Mouse (Mus musculus) neural tube, embryonic 14.5 days (tissue): ENCODE measurements around the gene Opa3. TPM values are rescaled to one million over a fixed set of nuclear protein-coding genes. Genes with fewer than 3 reads are reported as not detected.
"Not testable (repeated sequence)": the region's sequence is repeated elsewhere in the genome, so short reads cannot be mapped to it uniquely, and the experiment has no call there.

ENCODE experiments used
- ATAC-seq: fragments of 200-750 bp; cut with Nextera tagmentation; 2 replicates; pipeline ENCODE4 v1.8.0; 2017; ENCODE audit warnings: low read depth, mild to moderate bottlenecking, moderate TSS enrichment, moderate library complexity
- H3K27ac ChIP-seq: fragments of 300-500 bp; sonication (generic); 2 replicates; pipeline ENCODE4 v1.5.1; 2014; ENCODE audit warnings: low read depth, mild to moderate bottlenecking, control low read depth, low read length, moderate library complexity, mixed read lengths
- H3K27me3 ChIP-seq: fragments of 300-500 bp; sonication (generic); 2 replicates; pipeline ENCODE4 v1.6.1; 2014; ENCODE audit warnings: low read length; ENCODE audit not compliant: control insufficient read depth, insufficient read depth
- H3K36me3 ChIP-seq: fragments of 300-500 bp; sonication (generic); 2 replicates; pipeline ENCODE4 v1.6.1; 2014; ENCODE audit warnings: low read length, mixed read lengths; ENCODE audit not compliant: control insufficient read depth, insufficient read depth
- H3K4me1 ChIP-seq: fragments of 300-500 bp; sonication (generic); 2 replicates; pipeline ENCODE4 v1.6.1; 2014; ENCODE audit warnings: low read length; ENCODE audit not compliant: control insufficient read depth, insufficient read depth
- H3K4me2 ChIP-seq: fragments of 300-500 bp; sonication (generic); 2 replicates; pipeline ENCODE4 v1.6.1; 2014; ENCODE audit warnings: mild to moderate bottlenecking, low read depth, low read length, control low read depth
- H3K4me3 ChIP-seq: fragments of 300-500 bp; sonication (generic); 2 replicates; pipeline ENCODE4 v1.5.1; 2014; ENCODE audit warnings: low read depth, low read length, control low read depth, mixed read lengths
- H3K9ac ChIP-seq: fragments of 300-500 bp; sonication (generic); replicated peaks from 2 replicates; pipeline ENCODE4 v1.6.1; 2014; ENCODE audit warnings: low read depth, mild to moderate bottlenecking, control low read depth, low read length, mixed read lengths
- H3K9me3 ChIP-seq: fragments of 300-500 bp; sonication (generic); 2 replicates; pipeline ENCODE4 v1.6.1; 2016; ENCODE audit warnings: low read length; ENCODE audit not compliant: control insufficient read depth
- WGBS: fragments of 180-500 bp; shearing (Covaris S2); extraction: QIAGEN DNeasy Blood & Tissue Kit; methylation state at CpG from one replicate; pipeline ENCODE4 v1.1.7; 2014; 5-methylcytosine and 5-hydroxymethylcytosine counted together
- polyA plus RNA-seq: library from polyadenylated mRNA; unstranded; fragments of >200 nt; fragmentation: Nextera tagmentation; extraction: Ambion mirVana; gene quantifications from 2 replicates; pipeline ENCODE4 v1.2.1, GENCODE M21; 2014

The Opa3 gene
- polyA plus RNA-seq, 1 experiment from 2014 or later = 37.6 TPM

GRCm38 (mm10) chr7:19276253-19276652, 48.1 kb downstream of the Opa3 start:
- no peak overlapping the region for H3K4me3 ChIP-seq
- no peak overlapping the region for H3K9ac ChIP-seq
- no peak overlapping the region for H3K4me2 ChIP-seq
- 49% methylated on average over 4 of the region's 4 CpGs for WGBS
- H3K9me3 ChIP-seq = no peaks in the 10 kb centered on the region
- 0 out of 2 replicates have a peak, but pooled peaks cover 2% of the 10 kb centered on the region for H3K4me1 ChIP-seq
- H3K36me3 ChIP-seq = no peaks in the 10 kb centered on the region
- no peak overlapping the region for H3K27ac ChIP-seq
- no peak for ATAC-seq
- peaks cover 32% of the 10 kb centered on the region for H3K27me3 ChIP-seq

DNA sequence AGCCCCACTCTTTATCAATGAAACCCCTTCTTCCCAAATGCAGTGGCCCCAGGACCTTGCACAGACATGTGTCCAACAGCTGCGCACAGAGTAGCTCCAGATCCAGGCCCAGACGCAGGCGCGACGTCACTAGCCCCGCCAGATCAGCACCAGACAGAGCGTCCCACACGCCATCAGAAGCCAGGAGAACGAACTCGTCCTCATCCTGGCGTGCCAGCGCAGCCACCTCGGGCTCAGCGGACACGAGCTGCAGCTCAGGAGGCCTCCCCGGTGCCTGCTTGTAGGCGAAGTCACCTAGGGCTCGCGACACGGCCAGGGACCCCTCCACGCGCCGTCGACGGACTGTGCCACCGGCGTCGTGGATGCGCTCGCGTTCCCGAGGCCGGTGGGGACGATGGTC, 50.9 kb downstream of the Opa3 start:
- 5% methylated on average over 31 of the region's 34 CpGs for WGBS
- Histone ChIP-seq H3K4me3 (peak overlapping the region; percentile 23), H3K9ac (no peak overlapping the region), H3K36me3 (no peaks in the 10 kb centered on the region), H3K27me3 (peaks cover 32% of the 10 kb centered on the region), H3K4me2 (peak overlapping the region; percentile 35), H3K27ac (no peak overlapping the region), H3K9me3 (no peaks in the 10 kb centered on the region), H3K4me1 (peaks cover 6% of the 10 kb centered on the region; the same call in 1 of the 2 replicates)
- ATAC-seq = no peak

DNA sequence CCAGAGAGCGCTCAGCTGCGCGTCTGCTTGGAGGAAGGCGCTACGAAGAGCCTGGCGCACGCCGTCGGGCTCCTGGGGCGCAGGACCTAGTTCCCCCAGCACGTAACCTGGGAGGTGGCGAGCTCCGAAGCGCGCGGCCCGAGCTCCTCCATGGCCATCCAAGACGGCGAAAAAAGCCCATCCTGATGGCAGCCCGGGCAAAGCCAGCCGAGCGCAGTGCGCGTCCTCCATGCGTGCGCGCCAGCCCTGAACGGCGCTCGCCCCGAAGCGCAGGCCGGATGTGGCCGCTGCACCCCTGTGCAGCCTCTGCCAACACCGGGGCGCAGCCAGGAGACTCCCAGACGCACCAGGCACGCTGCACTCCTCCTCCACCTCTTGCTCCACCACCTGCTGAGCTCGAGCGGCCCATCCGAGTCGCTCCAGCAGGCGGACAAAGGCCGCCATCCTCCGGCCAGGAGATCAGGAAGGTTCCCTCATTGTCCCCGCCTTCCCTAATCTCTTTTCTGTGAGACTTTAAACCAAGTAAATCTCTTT, 51.5 kb downstream of the Opa3 start, which contains the start of gene Ppm1n:
Ppm1n (minus strand) TSS at position 484 of the 534 bp plus-strand sequence.
- no peaks in the 10 kb centered on the region for H3K9me3 ChIP-seq
- no peaks in the 10 kb centered on the region for H3K36me3 ChIP-seq
- peak within 1 kb of the TSS; percentile 35 for H3K4me2 ChIP-seq
- peaks cover 32% of the 10 kb centered on the region for H3K27me3 ChIP-seq
- peaks cover 9% of the 10 kb centered on the region; the same call in 1 of the 2 replicates for H3K4me1 ChIP-seq
- H3K27ac ChIP-seq = no peak within 1 kb of the TSS
- H3K4me3 ChIP-seq = peak within 1 kb of the TSS; percentile 23
- ATAC-seq = no peak
- no peak within 1 kb of the TSS for H3K9ac ChIP-seq
- WGBS = under 1% methylated on average over 45 of the region's 46 CpGs

- Histone ChIP-seq H3K27me3 (peaks cover 32% of the 10 kb centered on the region), H3K4me3 (peak overlapping the region; percentile 68), H3K4me2 (peak overlapping the region; percentile 62; the same call in 1 of the 2 replicates)
- 33% methylated on average over 6 of the region's 6 CpGs for WGBS
- H3K9me3 ChIP-seq, H3K36me3 ChIP-seq, H3K4me1 ChIP-seq, H3K27ac ChIP-seq, H3K9ac ChIP-seq: not testable (repeated sequence)
- ATAC-seq = peak; percentile 1; the same call in 1 of the 2 replicates
Observed at GRCm38 (mm10) chr7:19281680-19282304, 53.7 kb downstream of the Opa3 start.

DNA sequence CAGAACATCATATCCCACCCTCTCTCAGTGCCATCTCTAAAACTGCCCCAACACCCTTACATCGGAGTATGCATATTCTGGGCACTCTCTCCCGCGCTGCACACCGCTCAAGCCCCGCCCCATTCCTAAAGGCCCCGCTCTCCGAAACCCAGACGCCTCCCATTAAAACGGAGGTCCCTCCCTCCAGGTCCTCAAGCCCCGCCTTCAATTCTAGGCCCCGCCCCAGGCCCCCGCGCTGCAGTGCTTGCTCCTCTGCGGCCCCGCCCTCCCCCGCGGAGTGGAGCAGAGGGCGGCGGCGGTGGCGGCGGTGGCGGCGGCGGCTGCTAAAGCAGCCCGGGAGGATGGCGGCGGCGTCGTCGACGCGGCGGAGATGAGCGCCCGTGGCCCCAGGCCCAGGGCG, 54.3 kb downstream of the Opa3 start, which contains the start of gene Rtn2:
Rtn2 (plus strand) TSS at position 240 of the 400 bp plus-strand sequence.
- H3K27me3 ChIP-seq = peaks cover 32% of the 10 kb centered on the region
- peak; percentile 86 for ATAC-seq
- WGBS = under 1% methylated on average over 24 of the region's 37 CpGs
- peak within 1 kb of the TSS; percentile 62 for H3K4me2 ChIP-seq
- peaks cover 9% of the 10 kb centered on the region; the same call in 1 of the 2 replicates for H3K4me1 ChIP-seq
- peak within 1 kb of the TSS; percentile 68 for H3K4me3 ChIP-seq
- H3K36me3 ChIP-seq = peaks cover 9% of the 10 kb centered on the region; the same call in 1 of the 2 replicates
- peak within 1 kb of the TSS; percentile 87 for H3K9ac ChIP-seq
- peak within 1 kb of the TSS; percentile 89 for H3K27ac ChIP-seq
- H3K9me3 ChIP-seq = no peaks in the 10 kb centered on the region

GRCm38 (mm10) chr7:19282791-19283405, 54.8 kb downstream of the Opa3 start:
- H3K4me3 ChIP-seq = peak overlapping the region; percentile 68
- H3K9me3 ChIP-seq = no peaks in the 10 kb centered on the region
- WGBS = under 1% methylated on average over 30 of the region's 35 CpGs
- H3K4me1 ChIP-seq = peaks cover 9% of the 10 kb centered on the region; the same call in 1 of the 2 replicates
- peaks cover 13% of the 10 kb centered on the region; the same call in 1 of the 2 replicates for H3K36me3 ChIP-seq
- H3K27ac ChIP-seq = peak overlapping the region; percentile 89
- H3K9ac ChIP-seq = peak overlapping the region; percentile 87
- peak; percentile 77 for ATAC-seq
- H3K4me2 ChIP-seq = peak overlapping the region; percentile 62
- H3K27me3 ChIP-seq = peaks cover 30% of the 10 kb centered on the region

DNA sequence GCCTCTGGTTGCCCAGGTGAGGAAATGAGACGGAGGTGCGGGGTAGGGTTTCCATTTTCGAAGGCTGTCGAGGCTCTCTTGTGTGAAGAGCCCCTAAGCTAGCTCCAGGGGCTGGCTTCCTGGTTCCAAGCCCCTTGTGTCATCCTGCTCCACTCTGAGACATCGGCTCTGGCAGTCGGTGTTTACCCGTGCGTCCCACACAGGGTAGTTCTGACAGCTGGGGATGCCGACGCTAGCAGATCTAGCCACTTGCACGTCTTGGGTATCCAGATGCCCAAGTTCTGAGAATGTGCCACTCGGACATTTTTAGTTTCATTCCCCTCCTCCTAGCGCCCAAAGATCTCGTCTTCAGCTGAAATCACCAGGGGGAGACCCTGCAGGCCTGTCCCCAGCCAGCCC, 55.3 kb downstream of the Opa3 start:
- Histone ChIP-seq H3K9ac (peak overlapping the region; percentile 87), H3K27ac (peak overlapping the region; percentile 89), H3K27me3 (peaks cover 25% of the 10 kb centered on the region), H3K36me3 (peaks cover 14% of the 10 kb centered on the region; the same call in 1 of the 2 replicates), H3K4me2 (peak overlapping the region; percentile 62), H3K9me3 (no peaks in the 10 kb centered on the region), H3K4me1 (peaks cover 9% of the 10 kb centered on the region; the same call in 1 of the 2 replicates), H3K4me3 (peak overlapping the region; percentile 68)
- 22% methylated on average over 14 of the region's 14 CpGs for WGBS
- peak; percentile 13; the same call in 1 of the 2 replicates for ATAC-seq

DNA sequence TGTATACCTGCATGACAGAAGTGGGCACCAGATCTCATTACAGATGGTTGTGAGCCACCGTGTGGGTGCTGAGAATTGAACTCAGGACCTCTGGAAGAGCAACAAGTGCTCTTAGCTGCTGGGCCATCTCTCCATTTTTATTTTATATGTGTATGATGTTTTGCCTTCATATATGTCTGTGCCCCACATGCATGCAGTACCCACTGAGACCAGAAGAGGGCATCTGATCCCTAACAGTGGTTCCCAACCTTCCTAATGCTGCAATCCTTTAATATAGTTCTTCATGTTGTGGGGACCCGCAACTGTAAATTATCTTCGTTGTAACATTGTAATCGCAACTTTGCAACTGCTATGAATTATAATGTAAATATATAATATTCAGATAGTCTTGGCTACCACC, 56.6 kb downstream of the Opa3 start:
- Histone ChIP-seq H3K9me3 (no peaks in the 10 kb centered on the region), H3K4me2 (no peak overlapping the region), H3K36me3 (peaks cover 20% of the 10 kb centered on the region; the same call in 1 of the 2 replicates), H3K4me1 (peaks cover 9% of the 10 kb centered on the region; the same call in 1 of the 2 replicates), H3K4me3 (no peak overlapping the region), H3K27me3 (peaks cover 12% of the 10 kb centered on the region), H3K9ac (no peak overlapping the region), H3K27ac (no peak overlapping the region)
- ATAC-seq = no peak
- 23% methylated on average over 4 of the region's 4 CpGs for WGBS
